Mouse (Mus musculus) gastrocnemius, postnatal 10 days (tissue): Measurements from ENCODE around the gene Gpn3. TPM values are rescaled to one million over a fixed set of nuclear protein-coding genes. Genes with fewer than 3 reads are reported as not detected.

ENCODE experiments used
- DNase-seq: peaks from one replicate; pipeline ENCODE4 v3.0.0; 2021; ENCODE audit warnings: mixed read lengths
- long read RNA-seq, 2 experiments: library from polyadenylated mRNA; stranded (forward); transcript quantifications; one replicate each; pipeline ENCODE4 v2.0.0; 2021
- total RNA-seq, 2 experiments: library from RNA; stranded (reverse); gene quantifications; 2 replicates each; pipeline ENCODE4 v1.2.3; 2021

Gene Gpn3
- total RNA-seq = 10 to 100 TPM; 23.1 to 24.4 TPM
- long read RNA-seq, experiment 1, transcript Gpn3-201 (8 exons, 1,592 nt) = major isoform, 38 of 41 reads
- long read RNA-seq, experiment 1, partial matches to known transcripts = 1 of 41 reads
- long read RNA-seq, experiment 1, other reads (novel, unspliced or antisense) = 2 of 41 reads
- long read RNA-seq, experiment 2, transcript Gpn3-201 (8 exons, 1,592 nt) = major isoform, 47 of 49 reads
- long read RNA-seq, experiment 2, partial matches to known transcripts = 2 of 49 reads
- long read RNA-seq, experiment 2, other reads (novel, unspliced or antisense) = 0 of 49 reads

GRCm38 (mm10) chr5:122371591-122372191 lies at the start of gene Gpn3:
Gene Gpn3 (plus strand): TSS chr5:122371876.
- peak; percentile 51 for DNase-seq

DNA sequence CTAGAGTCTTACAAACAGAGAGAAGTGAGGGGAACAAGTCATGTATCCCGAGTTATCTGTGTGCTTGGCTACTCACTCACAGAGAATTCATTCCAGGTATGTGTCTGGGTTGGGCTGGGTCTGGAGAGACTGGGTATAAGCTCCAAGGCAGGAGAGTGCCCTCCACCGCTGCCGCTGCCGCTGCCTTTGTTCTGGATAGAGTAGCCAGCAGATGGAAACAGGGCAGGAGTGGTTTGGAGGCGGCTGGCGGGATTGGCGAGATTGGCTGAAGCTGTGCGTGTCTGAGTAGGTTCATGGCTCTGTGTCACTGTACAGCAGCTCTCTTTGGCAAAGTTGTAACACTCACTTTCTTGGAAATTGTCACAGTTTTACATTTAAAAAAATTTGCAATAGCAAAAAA lies 48.2 kb upstream of the Gpn3 start:
- DNase-seq = no peak

DNA sequence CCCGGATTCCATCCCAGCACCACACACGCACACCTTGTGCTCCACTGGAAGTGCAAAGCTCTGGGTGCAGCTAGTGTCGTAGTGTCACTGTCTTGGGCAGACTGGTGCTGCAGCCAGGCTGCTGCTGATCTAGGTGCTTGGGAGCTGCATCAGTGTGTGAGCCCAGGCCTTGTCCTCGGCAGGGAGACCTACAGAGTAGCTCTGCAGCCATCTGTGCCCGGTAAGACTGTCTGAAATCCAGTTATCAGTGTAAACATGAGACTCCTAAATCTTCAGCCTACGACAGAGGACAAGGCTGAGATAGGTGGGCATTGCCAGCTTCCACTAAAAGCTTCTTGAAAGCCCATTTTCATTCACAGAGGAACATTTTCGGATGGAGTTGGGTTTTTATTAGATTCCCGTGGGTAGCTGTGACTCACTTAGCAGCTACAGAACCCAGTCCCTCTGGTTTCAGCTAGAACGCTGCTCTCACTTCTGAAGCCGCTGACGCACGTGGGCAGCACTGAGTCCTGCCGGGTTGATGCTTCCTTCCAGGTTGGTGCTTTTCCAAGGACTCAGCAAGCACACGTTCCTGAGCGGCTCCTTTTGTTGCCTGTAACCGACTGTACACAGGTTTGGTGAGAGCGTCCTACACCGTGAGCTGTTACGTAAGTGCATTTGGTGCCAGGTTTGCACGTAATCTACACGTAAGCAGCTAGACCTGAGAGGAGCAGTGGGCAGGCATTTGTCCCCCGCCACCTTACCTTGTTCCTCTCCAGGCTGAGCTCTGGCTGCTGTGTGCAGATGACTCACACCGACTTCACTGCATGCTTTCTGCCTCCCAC lies 46.9 kb upstream of the Gpn3 start:
- DNase-seq = no peak

GRCm38 (mm10) chr5:122325477-122325876 lies 46.2 kb upstream of the Gpn3 start:
- DNase-seq = no peak

- no peak for DNase-seq
Measured at GRCm38 (mm10) chr5:122327283-122327682, 44.4 kb upstream of the Gpn3 start.

GRCm38 (mm10) chr5:122330269-122330668 lies 41.4 kb upstream of the Gpn3 start:
- DNase-seq = no peak

GRCm38 (mm10) chr5:122334682-122335081 lies 37.0 kb upstream of the Gpn3 start:
- DNase-seq = no peak

DNA sequence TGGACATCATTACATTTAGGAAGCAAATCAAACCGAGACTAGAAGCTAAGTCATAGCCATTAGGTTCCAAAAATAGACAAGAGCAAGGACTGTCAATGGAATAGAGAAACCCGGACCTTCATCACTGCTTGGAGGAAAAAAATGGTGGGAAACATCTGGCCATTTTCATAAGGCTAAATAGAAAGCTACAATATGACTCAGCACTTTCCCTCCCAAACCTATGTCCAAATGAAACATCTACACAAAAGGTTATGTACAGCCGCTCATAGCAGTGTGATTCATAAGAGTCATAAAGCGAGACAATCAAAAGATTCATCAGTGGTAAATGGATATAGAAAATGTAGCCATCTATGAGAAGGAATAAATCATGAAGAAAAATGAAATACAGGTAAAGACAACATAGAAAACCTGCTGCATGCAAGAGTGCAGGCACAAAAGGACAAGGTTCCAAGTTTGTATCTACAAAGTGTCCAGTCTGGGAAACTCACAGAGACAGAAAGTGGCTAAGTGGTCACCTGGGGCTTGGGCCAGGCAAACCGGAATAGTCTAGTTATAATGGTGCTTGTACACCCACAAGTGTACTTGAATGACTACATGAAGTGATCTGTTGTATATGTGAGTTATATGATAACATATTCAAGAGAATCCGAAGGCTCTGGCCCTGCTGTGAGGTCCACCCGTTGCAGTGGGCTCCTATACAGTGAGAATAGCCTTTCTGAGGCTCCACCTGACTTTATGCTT lies 35.0 kb upstream of the Gpn3 start:
- DNase-seq = no peak

DNA sequence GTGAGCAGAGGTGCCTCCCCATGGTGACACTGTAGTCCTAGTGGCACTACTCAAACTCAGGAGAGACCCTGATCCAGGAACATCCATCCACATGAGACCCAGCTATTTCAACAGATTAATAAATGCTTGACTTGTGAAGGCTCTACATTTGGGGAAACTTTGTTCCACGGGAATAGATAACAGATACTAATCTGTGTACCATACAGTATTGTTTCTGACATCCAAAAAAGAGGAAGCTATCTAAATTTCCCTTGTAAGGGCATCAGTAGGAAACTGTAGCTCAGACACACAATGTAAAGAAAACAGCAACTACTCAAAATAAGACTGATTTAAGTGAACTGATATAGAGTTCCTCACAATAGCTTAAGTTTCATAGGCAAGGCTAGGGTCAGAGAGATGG lies 28.8 kb upstream of the Gpn3 start:
- DNase-seq = no peak

GRCm38 (mm10) chr5:122343768-122344167 lies 27.9 kb upstream of the Gpn3 start:
- DNase-seq = no peak

GRCm38 (mm10) chr5:122344260-122344659 lies 27.4 kb upstream of the Gpn3 start:
- peak; percentile 80 for DNase-seq

- DNase-seq = no peak
Measured at GRCm38 (mm10) chr5:122345777-122346176, 25.9 kb upstream of the Gpn3 start.

DNA sequence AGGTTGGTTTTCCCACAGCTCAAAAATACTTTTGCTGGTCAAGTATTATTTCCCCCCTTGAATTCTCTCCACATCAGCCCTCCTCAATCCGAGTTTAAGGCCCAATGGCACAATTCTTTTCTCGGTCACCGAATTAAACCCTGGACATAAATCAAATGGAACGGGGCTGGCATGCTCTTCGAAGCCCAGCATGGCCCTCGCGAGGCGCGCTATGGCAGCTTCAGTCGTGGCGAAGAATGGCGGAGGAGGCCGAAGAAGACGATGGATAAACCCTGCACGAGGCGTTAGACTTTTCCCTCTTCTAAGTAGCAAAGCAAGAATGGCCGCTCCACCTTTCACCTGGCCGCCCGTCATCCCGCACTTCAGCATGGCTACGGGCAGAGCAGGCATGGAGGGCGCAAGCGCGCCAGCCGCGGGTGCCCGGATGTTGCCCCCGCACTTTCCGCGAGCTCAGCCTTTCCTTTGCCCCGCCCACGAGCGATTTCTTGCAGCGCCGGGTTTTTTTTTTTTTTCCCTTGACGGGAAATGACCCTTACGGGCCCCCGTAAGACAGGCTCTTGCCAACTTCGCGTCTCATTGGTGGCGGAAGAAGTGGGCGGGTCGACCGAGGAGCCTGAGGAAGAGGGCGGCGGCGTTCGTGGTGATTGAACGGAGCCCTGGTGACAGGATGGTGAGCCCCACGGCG lies 17.7 kb upstream of the Gpn3 start, which contains the start of the genes Rad9b and Vps29:
Gene Rad9b, minus strand, starts transcription at position 427 of the 685 bp plus-strand sequence.
Gene Vps29, plus strand, starts transcription at position 563 of the 685 bp plus-strand sequence.
- peak; percentile 99 for DNase-seq

DNA sequence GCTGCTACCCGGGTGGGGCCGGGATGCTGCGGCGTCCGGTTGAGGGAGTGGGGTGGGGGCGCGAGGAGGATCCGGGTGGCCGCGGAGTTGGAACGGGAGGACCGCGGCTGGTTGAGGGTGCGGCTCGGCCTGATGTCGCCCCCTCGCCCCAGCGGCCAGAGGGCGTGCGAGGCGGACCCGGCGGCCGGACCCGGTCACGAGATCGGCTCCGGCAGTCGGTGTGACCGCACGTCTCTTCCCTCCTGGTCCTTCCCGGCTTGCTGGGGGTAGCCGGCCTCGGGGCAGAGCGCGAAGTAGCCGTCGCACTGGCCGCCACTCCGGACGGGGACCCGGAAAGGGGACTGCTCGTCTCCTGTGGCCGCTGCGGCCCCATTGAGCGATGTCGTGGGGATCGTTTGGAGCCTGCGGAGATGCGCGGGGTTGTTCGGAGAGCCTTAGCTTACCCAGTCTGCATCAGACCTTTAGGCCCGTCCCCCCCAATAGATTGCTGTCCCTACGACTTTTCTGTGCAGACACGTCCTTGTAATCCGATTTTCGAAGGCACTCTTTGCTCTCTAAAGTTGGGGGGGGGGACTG lies 17.1 kb upstream of the Gpn3 start:
- no peak for DNase-seq

DNA sequence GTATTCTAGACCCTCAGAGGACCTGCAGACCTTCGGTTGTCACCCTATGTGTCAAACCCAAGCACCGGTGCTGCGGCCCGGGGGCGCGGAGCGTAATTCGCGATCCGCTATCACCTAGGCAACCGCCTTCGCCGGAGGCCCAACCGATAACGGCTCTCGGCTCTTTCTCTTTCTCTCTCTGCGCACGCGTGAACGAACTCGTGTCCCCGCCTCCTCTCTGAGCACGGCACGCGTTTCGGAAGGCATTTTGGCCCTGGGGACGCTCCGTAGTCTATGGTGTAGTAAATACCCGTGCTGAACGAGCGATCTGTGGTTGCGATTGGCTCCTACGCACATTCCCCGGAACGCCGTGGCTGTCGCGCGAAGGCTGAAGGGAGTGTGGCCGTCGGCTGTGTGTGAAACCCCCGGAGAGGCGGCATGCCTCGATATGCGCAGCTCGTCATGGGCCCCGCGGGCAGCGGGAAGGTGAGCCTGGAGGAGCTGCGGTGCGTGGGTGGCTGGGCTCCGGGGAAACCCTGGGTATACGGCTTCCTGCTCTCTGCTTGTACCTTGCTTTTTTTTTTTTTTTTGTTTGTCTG lies 605 bp downstream of the Gpn3 start, which contains the start of gene Fam216a:
Gene Fam216a, minus strand, starts transcription at position 173 of the 578 bp plus-strand sequence.
- peak; percentile 98 for DNase-seq

DNA sequence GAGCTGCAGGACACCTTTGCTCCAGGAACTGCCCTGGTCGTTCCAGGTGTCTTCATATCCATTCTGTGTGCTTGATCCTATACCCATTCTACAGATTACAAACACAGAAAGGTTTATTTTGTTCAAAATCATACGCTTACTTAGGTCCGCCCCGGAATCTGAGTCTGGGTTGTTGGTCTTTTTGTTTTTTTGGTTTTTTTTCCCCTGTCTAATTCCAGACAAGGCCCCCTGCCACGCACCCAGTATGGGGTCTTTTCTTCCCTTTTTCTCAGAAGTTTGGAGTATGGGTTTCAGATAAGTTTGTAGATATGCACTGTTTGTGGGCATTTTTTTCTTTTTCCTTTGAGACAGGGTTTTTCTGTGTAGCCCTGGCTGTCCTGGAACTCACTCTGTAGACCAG lies 1.2 kb downstream of the Gpn3 start:
- DNase-seq = no peak

- DNase-seq = no peak
Measured at GRCm38 (mm10) chr5:122377101-122377833, 5.6 kb downstream of the Gpn3 start.

DNA sequence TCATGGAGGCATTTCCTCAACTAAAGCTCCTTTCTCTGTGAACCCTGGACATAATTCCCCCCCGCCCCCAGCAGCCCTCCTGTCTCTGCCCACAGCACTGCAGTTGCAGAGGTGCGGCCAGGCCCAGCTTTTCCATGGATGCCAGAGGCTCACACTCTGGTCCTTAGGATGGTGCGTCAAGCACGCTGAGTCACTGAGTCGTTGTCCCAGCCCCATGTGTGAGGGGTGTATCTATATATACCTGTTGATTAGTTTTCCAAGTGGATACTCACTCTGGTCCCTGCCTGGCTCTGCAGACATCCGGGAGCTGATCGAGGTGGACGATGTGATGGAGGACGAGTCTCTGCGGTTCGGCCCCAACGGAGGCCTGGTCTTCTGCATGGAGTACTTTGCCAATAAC lies 6.5 kb downstream of the Gpn3 start:
- no peak for DNase-seq

GRCm38 (mm10) chr5:122379374-122380155 lies 7.9 kb downstream of the Gpn3 start:
- DNase-seq = peak; percentile 74
